Mouse (Mus musculus): Measurements from ENCODE around the gene Sez6l2. TPM values are rescaled to one million over a fixed set of nuclear protein-coding genes. Genes with fewer than 3 reads are reported as not detected.
A peak's percentile ranks its signal among the peaks of the same experiment; 100 is the strongest.

Sez6l2 gene
- polyA plus RNA-seq, 1 experiment from 2014 or later, result 1.9 TPM

DNA sequence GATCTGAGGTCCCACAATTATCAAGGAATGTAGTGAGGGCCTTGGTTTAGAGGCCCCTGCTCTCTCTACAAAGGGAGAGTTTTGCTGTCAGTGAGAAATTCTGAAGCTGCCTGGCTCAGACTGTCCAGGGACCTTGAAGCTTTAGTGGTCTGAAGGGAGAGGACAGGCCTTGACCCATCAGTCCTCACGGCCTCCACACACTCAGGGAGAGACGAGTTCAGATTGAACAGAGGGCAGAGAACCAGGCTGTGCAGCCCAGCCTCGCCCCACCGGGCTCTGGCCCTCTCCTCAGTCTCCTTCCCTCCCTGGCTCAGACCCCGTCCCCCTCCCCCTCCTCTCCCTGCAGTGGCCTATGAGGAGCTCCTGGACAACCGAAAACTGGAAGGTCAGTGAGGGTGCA lies 17.0 kb downstream of the Sez6l2 start:
- Histone ChIP-seq H3K36me3 (ENCODE audit: control insufficient read depth, insufficient read depth, low read length) (no peaks in the 10 kb centered on the region), H3K4me3 (replicated peaks; ENCODE audit: low read length) (no peak overlapping the region), H3K9me3 (replicated peaks; ENCODE audit: control insufficient read depth, low read length) (no peaks in the 10 kb centered on the region), H3K4me2 (ENCODE audit: low read depth, low read length) (no peak overlapping the region), H3K9ac (ENCODE audit: low read length) (no peak overlapping the region), H3K4me1 (ENCODE audit: control insufficient read depth, insufficient read depth, low read length) (no peaks in the 10 kb centered on the region), H3K27ac (ENCODE audit: low read length) (no peak overlapping the region), H3K27me3 (ENCODE audit: control insufficient read depth, insufficient read depth, low read length) (no peaks in the 10 kb centered on the region)
- 63% methylated on average over 6 of the region's 6 CpGs for WGBS
- ATAC-seq (ENCODE audit: insufficient read depth, low FRiP score), result no peak

DNA sequence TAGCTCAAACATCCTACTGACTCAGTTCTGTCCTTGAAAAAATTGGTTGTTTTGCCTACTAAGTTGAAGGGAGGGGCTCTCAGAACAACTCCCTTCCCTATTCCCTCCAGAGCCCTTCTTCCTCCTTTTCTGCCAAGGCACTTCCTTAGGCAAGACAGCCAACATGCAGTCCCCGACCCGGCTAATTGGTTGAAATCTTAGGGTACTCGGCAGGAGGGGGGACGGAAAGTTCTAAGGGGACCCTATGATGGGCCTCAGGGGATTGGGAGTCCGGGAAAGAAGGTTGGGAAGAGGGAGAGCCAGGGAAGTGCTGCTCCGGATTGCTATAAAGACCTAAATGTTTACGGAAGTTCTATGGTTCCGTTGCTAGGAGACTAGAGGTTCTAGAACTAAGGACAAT lies 25.1 kb downstream of the Sez6l2 start:
- H3K9me3 ChIP-seq (replicated peaks; ENCODE audit: control insufficient read depth, low read length), result no peaks in the 10 kb centered on the region
- peaks cover 8% of the 10 kb centered on the region; the same call in 1 of the 2 replicates for H3K36me3 ChIP-seq (ENCODE audit: control insufficient read depth, insufficient read depth, low read length)
- ATAC-seq (ENCODE audit: insufficient read depth, low FRiP score), result no peak
- 11% methylated on average over 8 of the region's 8 CpGs for WGBS
- peak overlapping the region; percentile 74 for H3K4me2 ChIP-seq (ENCODE audit: low read depth, low read length)
- H3K4me1 ChIP-seq (ENCODE audit: control insufficient read depth, insufficient read depth, low read length), result no peaks in the 10 kb centered on the region
- H3K4me3 ChIP-seq (replicated peaks; ENCODE audit: low read length), result peak overlapping the region; percentile 98
- H3K27ac ChIP-seq (ENCODE audit: low read length), result peak overlapping the region; percentile 97
- H3K9ac ChIP-seq (ENCODE audit: low read length), result peak overlapping the region; percentile 98
- H3K27me3 ChIP-seq (ENCODE audit: control insufficient read depth, insufficient read depth, low read length), result no peaks in the 10 kb centered on the region

GRCm38 (mm10) chr7:126975893-126975949 lies 25.4 kb downstream of the Sez6l2 start, which contains the start of gene Cdipt:
Cdipt (plus strand) TSS chr7:126975914.
- H3K4me2 ChIP-seq (ENCODE audit: low read depth, low read length), result peak within 1 kb of the TSS; percentile 74
- peak within 1 kb of the TSS; percentile 98 for H3K4me3 ChIP-seq (replicated peaks; ENCODE audit: low read length)
- no peaks in the 10 kb centered on the region for H3K9me3 ChIP-seq (replicated peaks; ENCODE audit: control insufficient read depth, low read length)
- H3K9ac ChIP-seq (ENCODE audit: low read length), result peak within 1 kb of the TSS; percentile 98
- H3K27me3 ChIP-seq (ENCODE audit: control insufficient read depth, insufficient read depth, low read length), result no peaks in the 10 kb centered on the region
- H3K4me1 ChIP-seq (ENCODE audit: control insufficient read depth, insufficient read depth, low read length), result no peaks in the 10 kb centered on the region
- peak within 1 kb of the TSS; percentile 97 for H3K27ac ChIP-seq (ENCODE audit: low read length)
- no peak for ATAC-seq (ENCODE audit: insufficient read depth, low FRiP score)
- 17% methylated on average over 1 of the region's 1 CpGs for WGBS
- peaks cover 8% of the 10 kb centered on the region; the same call in 1 of the 2 replicates for H3K36me3 ChIP-seq (ENCODE audit: control insufficient read depth, insufficient read depth, low read length)

DNA sequence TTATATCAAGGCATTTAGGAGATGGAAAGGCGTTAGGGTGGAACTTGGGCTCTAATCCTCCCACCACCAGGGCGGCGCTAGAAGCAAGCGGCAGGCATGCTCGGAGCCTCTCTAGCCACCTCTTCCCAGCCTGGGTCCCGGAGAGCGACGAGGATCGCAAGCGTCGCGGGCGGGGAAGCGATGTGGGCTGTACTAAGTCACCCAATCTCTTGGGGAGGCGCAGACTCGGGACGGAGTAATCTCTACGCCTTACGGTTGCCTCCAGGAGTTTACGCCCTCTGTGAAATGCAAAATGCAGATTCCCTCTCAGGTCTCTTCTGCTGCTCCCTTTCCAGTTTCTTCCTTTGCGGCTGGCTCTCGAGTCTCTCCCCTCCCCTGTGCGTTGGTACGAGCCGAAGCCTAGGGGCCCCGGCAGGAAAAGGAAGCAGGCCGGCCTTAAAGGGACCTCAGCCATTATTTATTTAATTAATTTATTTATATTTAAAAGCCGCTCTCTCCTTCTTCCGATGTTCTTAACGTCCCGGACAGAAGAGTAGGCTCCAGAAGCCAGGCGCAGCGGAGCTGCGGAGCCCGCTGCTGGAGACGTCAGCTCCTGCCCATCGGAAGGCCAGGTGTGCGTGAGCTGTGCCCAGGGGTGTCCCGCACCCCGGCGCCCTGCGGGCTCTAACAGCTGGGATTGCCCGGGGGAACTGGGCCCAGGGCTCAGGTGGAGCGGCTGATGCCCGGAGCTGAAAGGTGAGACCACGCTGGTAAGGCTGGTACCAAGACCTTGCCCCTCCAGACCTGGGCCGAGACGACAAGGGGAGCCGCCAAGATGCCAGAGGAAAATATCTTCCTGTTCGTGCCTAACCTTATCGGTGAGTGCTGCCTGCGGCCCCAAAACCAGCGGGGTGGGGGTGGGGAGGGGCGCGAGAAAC lies 25.8 kb downstream of the Sez6l2 start, which contains the start of gene Cdiptos:
Gene Cdiptos, minus strand, starts transcription at position 149 of the 917 bp plus-strand sequence.
- H3K4me3 ChIP-seq (replicated peaks; ENCODE audit: low read length), result peak within 1 kb of the TSS; percentile 98
- peak; percentile 95 for ATAC-seq (ENCODE audit: insufficient read depth, low FRiP score)
- H3K27me3 ChIP-seq (ENCODE audit: control insufficient read depth, insufficient read depth, low read length), result no peaks in the 10 kb centered on the region
- under 1% methylated on average over 55 of the region's 55 CpGs for WGBS
- no peaks in the 10 kb centered on the region for H3K4me1 ChIP-seq (ENCODE audit: control insufficient read depth, insufficient read depth, low read length)
- H3K27ac ChIP-seq (ENCODE audit: low read length), result peak within 1 kb of the TSS; percentile 97
- H3K9me3 ChIP-seq (replicated peaks; ENCODE audit: control insufficient read depth, low read length), result no peaks in the 10 kb centered on the region
- peak within 1 kb of the TSS; percentile 74 for H3K4me2 ChIP-seq (ENCODE audit: low read depth, low read length)
- H3K36me3 ChIP-seq (ENCODE audit: control insufficient read depth, insufficient read depth, low read length), result peaks cover 8% of the 10 kb centered on the region; the same call in 1 of the 2 replicates
- peak within 1 kb of the TSS; percentile 98 for H3K9ac ChIP-seq (ENCODE audit: low read length)

DNA sequence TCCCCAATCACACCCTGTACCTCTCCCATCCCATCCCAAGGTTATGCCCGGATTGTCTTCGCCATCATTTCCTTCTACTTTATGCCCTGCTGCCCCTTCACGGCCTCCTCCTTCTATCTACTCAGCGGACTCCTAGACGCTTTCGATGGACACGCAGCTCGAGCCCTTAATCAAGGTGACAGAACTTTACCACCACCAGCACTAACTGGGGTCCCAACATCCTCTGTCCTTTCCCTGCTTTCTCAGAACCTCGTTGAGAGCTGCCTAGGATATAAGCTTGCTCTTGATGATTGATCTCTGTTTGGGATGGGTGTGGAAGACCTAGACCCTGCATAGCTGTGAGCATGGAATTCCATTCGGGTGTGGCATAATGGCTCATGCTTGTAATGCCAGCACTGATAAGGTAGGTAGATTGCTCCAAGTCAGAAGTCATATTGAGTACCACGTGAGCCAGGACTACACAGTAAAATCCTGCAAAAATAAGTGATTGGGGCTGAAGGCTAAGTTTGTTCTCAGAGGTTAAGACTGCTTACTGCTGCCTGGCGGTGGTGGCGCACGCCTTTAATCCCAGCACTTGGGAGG lies 26.6 kb downstream of the Sez6l2 start:
- H3K36me3 ChIP-seq (ENCODE audit: control insufficient read depth, insufficient read depth, low read length), result peaks cover 8% of the 10 kb centered on the region; the same call in 1 of the 2 replicates
- no peaks in the 10 kb centered on the region for H3K4me1 ChIP-seq (ENCODE audit: control insufficient read depth, insufficient read depth, low read length)
- no peak for ATAC-seq (ENCODE audit: insufficient read depth, low FRiP score)
- H3K9me3 ChIP-seq (replicated peaks; ENCODE audit: control insufficient read depth, low read length), result no peaks in the 10 kb centered on the region
- WGBS, result 20% methylated on average over 14 of the region's 14 CpGs
- peak overlapping the region; percentile 97 for H3K27ac ChIP-seq (ENCODE audit: low read length)
- H3K4me3 ChIP-seq (replicated peaks; ENCODE audit: low read length), result peak overlapping the region; percentile 98
- H3K9ac ChIP-seq (ENCODE audit: low read length), result peak overlapping the region; percentile 98
- no peaks in the 10 kb centered on the region for H3K27me3 ChIP-seq (ENCODE audit: control insufficient read depth, insufficient read depth, low read length)
- peak overlapping the region; percentile 74 for H3K4me2 ChIP-seq (ENCODE audit: low read depth, low read length)

GRCm38 (mm10) chr7:126978841-126979240 lies 28.5 kb downstream of the Sez6l2 start:
- Histone ChIP-seq H3K36me3 (ENCODE audit: control insufficient read depth, insufficient read depth, low read length) (peaks cover 8% of the 10 kb centered on the region; the same call in 1 of the 2 replicates), H3K4me2 (ENCODE audit: low read depth, low read length) (no peak overlapping the region), H3K27ac (ENCODE audit: low read length) (no peak overlapping the region), H3K4me3 (replicated peaks; ENCODE audit: low read length) (no peak overlapping the region), H3K4me1 (ENCODE audit: control insufficient read depth, insufficient read depth, low read length) (no peaks in the 10 kb centered on the region), H3K9ac (ENCODE audit: low read length) (no peak overlapping the region), H3K27me3 (ENCODE audit: control insufficient read depth, insufficient read depth, low read length) (no peaks in the 10 kb centered on the region), H3K9me3 (replicated peaks; ENCODE audit: control insufficient read depth, low read length) (no peaks in the 10 kb centered on the region)
- no peak for ATAC-seq (ENCODE audit: insufficient read depth, low FRiP score)
- WGBS, result 88% methylated on average over 6 of the region's 6 CpGs

DNA sequence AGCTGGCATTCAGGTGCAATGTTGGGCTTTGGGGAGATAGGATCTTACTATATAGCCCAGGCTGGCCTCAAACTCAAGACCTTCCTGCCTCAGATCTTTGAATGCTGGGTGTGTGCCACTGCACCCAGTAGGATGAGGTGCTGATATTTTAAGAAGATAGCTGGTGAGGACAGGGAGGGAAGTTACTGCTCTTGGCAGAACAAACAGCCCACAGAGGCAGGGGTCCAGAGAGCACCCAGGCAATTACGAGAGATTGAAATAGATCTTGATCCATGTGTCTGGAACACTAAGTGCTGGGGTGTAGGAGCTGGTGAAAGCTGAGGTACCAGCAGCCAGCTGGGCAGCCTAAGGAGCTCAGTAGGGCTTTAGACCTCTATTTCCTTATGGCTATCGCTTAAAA lies 31.2 kb downstream of the Sez6l2 start:
- ATAC-seq (ENCODE audit: insufficient read depth, low FRiP score), result no peak
- Histone ChIP-seq H3K4me3 (replicated peaks; ENCODE audit: low read length) (no peak overlapping the region), H3K4me2 (ENCODE audit: low read depth, low read length) (no peak overlapping the region), H3K27me3 (ENCODE audit: control insufficient read depth, insufficient read depth, low read length) (no peaks in the 10 kb centered on the region), H3K27ac (ENCODE audit: low read length) (no peak overlapping the region), H3K9ac (ENCODE audit: low read length) (no peak overlapping the region), H3K4me1 (ENCODE audit: control insufficient read depth, insufficient read depth, low read length) (no peaks in the 10 kb centered on the region), H3K9me3 (replicated peaks; ENCODE audit: control insufficient read depth, low read length) (no peaks in the 10 kb centered on the region), H3K36me3 (ENCODE audit: control insufficient read depth, insufficient read depth, low read length) (peaks cover 8% of the 10 kb centered on the region; the same call in 1 of the 2 replicates)
- WGBS, result 90% methylated on average over 2 of the region's 2 CpGs

- no peaks in the 10 kb centered on the region for H3K4me1 ChIP-seq (ENCODE audit: control insufficient read depth, insufficient read depth, low read length)
- no peak for ATAC-seq (ENCODE audit: insufficient read depth, low FRiP score)
These were observed 31.7 kb downstream of the Sez6l2 start for GRCm38 (mm10) chr7:126982054-126982453.

GRCm38 (mm10) chr7:126983113-126983512 lies 32.8 kb downstream of the Sez6l2 start:
- WGBS, result 63% methylated on average over 7 of the region's 7 CpGs
- H3K27ac ChIP-seq (ENCODE audit: low read length), result no peak overlapping the region

More at GRCm38 (mm10) chr7:126982054-126982453, 31.7 kb downstream of the Sez6l2 start:
- H3K9ac ChIP-seq (ENCODE audit: low read length), result no peak overlapping the region
- H3K4me2 ChIP-seq (ENCODE audit: low read depth, low read length), result no peak overlapping the region
- no peaks in the 10 kb centered on the region for H3K27me3 ChIP-seq (ENCODE audit: control insufficient read depth, insufficient read depth, low read length)
- no peaks in the 10 kb centered on the region for H3K9me3 ChIP-seq (replicated peaks; ENCODE audit: control insufficient read depth, low read length)
- H3K27ac ChIP-seq (ENCODE audit: low read length), result no peak overlapping the region
- peaks cover 8% of the 10 kb centered on the region; the same call in 1 of the 2 replicates for H3K36me3 ChIP-seq (ENCODE audit: control insufficient read depth, insufficient read depth, low read length)
- H3K4me3 ChIP-seq (replicated peaks; ENCODE audit: low read length), result no peak overlapping the region
- 72% methylated on average over 4 of the region's 4 CpGs for WGBS

More at GRCm38 (mm10) chr7:126983113-126983512, 32.8 kb downstream of the Sez6l2 start:
- no peak for ATAC-seq (ENCODE audit: insufficient read depth, low FRiP score)
- Histone ChIP-seq H3K4me2 (ENCODE audit: low read depth, low read length) (no peak overlapping the region), H3K27me3 (ENCODE audit: control insufficient read depth, insufficient read depth, low read length) (no peaks in the 10 kb centered on the region), H3K4me1 (ENCODE audit: control insufficient read depth, insufficient read depth, low read length) (no peaks in the 10 kb centered on the region), H3K36me3 (ENCODE audit: control insufficient read depth, insufficient read depth, low read length) (peaks cover 8% of the 10 kb centered on the region; the same call in 1 of the 2 replicates), H3K9me3 (replicated peaks; ENCODE audit: control insufficient read depth, low read length) (no peaks in the 10 kb centered on the region), H3K4me3 (replicated peaks; ENCODE audit: low read length) (no peak overlapping the region), H3K9ac (ENCODE audit: low read length) (no peak overlapping the region)
